Mouse (Mus musculus) embryonic facial prominence, embryonic 11.5 days (tissue): ENCODE measurements at regions not wholly inside any gene's neighbourhood (a gene's known extent, or its start where the extent isn't known, plus 50 kb on each side); places are given as distances from the start of the nearest gene placed in this dataset.

Experiments used
- ATAC-seq: fragments of 200-750 bp; cut with Nextera tagmentation; replicated peaks from 2 replicates; pipeline ENCODE4 v1.8.0; 2017; ENCODE audit warnings: low read depth; ENCODE audit not compliant: insufficient number of reproducible peaks, low FRiP score, low TSS enrichment
- DNase-seq: peaks from one replicate; pipeline ENCODE4 v3.0.0-alpha.2; 2015; ENCODE audit warnings: low spot score
- H3K27ac ChIP-seq: fragments of 300-500 bp; sonication (generic); replicated peaks from 2 replicates; pipeline ENCODE4 v1.5.1; 2014; ENCODE audit warnings: mild to moderate bottlenecking, low read depth, low read length, control low read depth
- H3K27me3 ChIP-seq: fragments of 300-500 bp; sonication (generic); 2 replicates; pipeline ENCODE4 v1.6.1; 2014; ENCODE audit warnings: mild to moderate bottlenecking, low read length, moderate library complexity, mixed read lengths; ENCODE audit not compliant: control insufficient read depth, insufficient read depth
- H3K36me3 ChIP-seq: fragments of 300-500 bp; sonication (generic); replicated peaks from 2 replicates; pipeline ENCODE4 v1.6.1; 2014; ENCODE audit warnings: low read depth, mild to moderate bottlenecking, low read length, moderate library complexity, mixed read lengths; ENCODE audit not compliant: control insufficient read depth, insufficient read depth
- H3K4me1 ChIP-seq: fragments of 300-500 bp; sonication (generic); 2 replicates; pipeline ENCODE4 v1.6.1; 2014; ENCODE audit warnings: low read length, mixed read lengths; ENCODE audit not compliant: control insufficient read depth, insufficient read depth
- H3K4me2 ChIP-seq: fragments of 300-500 bp; sonication (generic); 2 replicates; pipeline ENCODE4 v1.6.1; 2014; ENCODE audit warnings: low read depth, mild to moderate bottlenecking, control low read depth, low read length, moderate library complexity
- H3K4me3 ChIP-seq: fragments of 300-500 bp; sonication (generic); 2 replicates; pipeline ENCODE4 v1.5.1; 2014; ENCODE audit warnings: low read depth, low read length, control low read depth
- H3K9ac ChIP-seq: fragments of 300-500 bp; sonication (generic); replicated peaks from 2 replicates; pipeline ENCODE4 v1.6.1; 2014; ENCODE audit warnings: mild to moderate bottlenecking, control low read depth, low read length
- H3K9me3 ChIP-seq: fragments of 300-500 bp; sonication (generic); replicated peaks from 2 replicates; pipeline ENCODE4 v1.6.1; 2016; ENCODE audit warnings: mild to moderate bottlenecking, low read length, inconsistent platforms, mixed read lengths; ENCODE audit not compliant: control insufficient read depth
- WGBS: fragments of 180-500 bp; shearing (Covaris S2); extraction: QIAGEN DNeasy Blood & Tissue Kit; methylation state at CpG from one replicate; pipeline ENCODE4 v1.1.7; 2014; 5-methylcytosine and 5-hydroxymethylcytosine counted together

GRCm38 (mm10) chr6:41188910-41189309 is 113.2 kb upstream of the Try4 start:
- H3K27me3 ChIP-seq = no peaks in the 10 kb centered on the region
- H3K4me2 ChIP-seq = no peak overlapping the region
- no peak overlapping the region for H3K9ac ChIP-seq
- DNase-seq = no peak
- no peaks in the 10 kb centered on the region for H3K36me3 ChIP-seq
- no peak overlapping the region for H3K27ac ChIP-seq
- H3K4me3 ChIP-seq = no peak overlapping the region
- H3K9me3 ChIP-seq = no peaks in the 10 kb centered on the region
- no peaks in the 10 kb centered on the region for H3K4me1 ChIP-seq
- 75% methylated on average over 2 of the region's 2 CpGs for WGBS
- ATAC-seq = no peak

- no peak overlapping the region for H3K4me2 ChIP-seq
- H3K27me3 ChIP-seq = no peaks in the 10 kb centered on the region
- no peak for ATAC-seq
- no peaks in the 10 kb centered on the region for H3K36me3 ChIP-seq
- H3K4me1 ChIP-seq = no peaks in the 10 kb centered on the region
- no peak overlapping the region for H3K27ac ChIP-seq
- no peak for DNase-seq
- H3K9ac ChIP-seq = no peak overlapping the region
- no peak overlapping the region for H3K4me3 ChIP-seq
- no peaks in the 10 kb centered on the region for H3K9me3 ChIP-seq
- 73% methylated on average over 1 of the region's 1 CpGs for WGBS
Measured at GRCm38 (mm10) chr6:41187966-41188365, 114.1 kb upstream of the Try4 start.

DNA sequence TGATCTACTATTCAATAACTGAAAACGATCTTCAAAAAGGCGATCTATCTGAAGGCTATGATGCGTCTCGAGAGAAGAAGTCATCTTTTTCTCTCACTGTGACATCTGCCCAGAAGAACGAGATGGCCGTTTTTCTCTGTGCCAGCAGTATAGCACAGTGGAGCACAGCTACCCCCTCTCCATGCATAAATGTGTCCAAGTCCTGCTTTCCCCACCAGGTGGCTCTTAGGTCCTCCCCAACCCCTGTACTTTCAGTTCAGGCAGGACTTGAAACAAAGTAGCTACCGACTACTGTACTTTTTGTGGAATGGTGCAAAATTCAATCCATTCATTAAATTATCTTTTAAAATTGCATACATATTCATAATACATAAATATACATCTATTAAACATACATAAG is 123.2 kb upstream of the Try4 start:
- WGBS = 92% methylated on average over 7 of the region's 7 CpGs
- no peaks in the 10 kb centered on the region for H3K36me3 ChIP-seq
- DNase-seq = no peak

GRCm38 (mm10) chr6:41178019-41178418 is 124.0 kb upstream of the Try4 start:
- Histone ChIP-seq H3K27me3 (no peaks in the 10 kb centered on the region), H3K4me3 (no peak overlapping the region), H3K9me3 (no peaks in the 10 kb centered on the region), H3K36me3 (no peaks in the 10 kb centered on the region), H3K9ac (no peak overlapping the region), H3K4me2 (no peak overlapping the region), H3K4me1 (no peaks in the 10 kb centered on the region), H3K27ac (no peak overlapping the region)
- 82% methylated on average over 2 of the region's 2 CpGs for WGBS
- DNase-seq = no peak
- ATAC-seq = no peak

More for the DNA sequence above, 123.2 kb upstream of the Try4 start:
- Histone ChIP-seq H3K4me3 (no peak overlapping the region), H3K27ac (no peak overlapping the region), H3K4me2 (no peak overlapping the region), H3K4me1 (no peaks in the 10 kb centered on the region), H3K27me3 (no peaks in the 10 kb centered on the region), H3K9ac (no peak overlapping the region), H3K9me3 (no peaks in the 10 kb centered on the region)
- no peak for ATAC-seq

- no peaks in the 10 kb centered on the region for H3K36me3 ChIP-seq
- 89% methylated on average over 3 of the region's 3 CpGs for WGBS
- no peak for ATAC-seq
Measured at GRCm38 (mm10) chr6:41177152-41177551, 124.9 kb upstream of the Try4 start.

DNA sequence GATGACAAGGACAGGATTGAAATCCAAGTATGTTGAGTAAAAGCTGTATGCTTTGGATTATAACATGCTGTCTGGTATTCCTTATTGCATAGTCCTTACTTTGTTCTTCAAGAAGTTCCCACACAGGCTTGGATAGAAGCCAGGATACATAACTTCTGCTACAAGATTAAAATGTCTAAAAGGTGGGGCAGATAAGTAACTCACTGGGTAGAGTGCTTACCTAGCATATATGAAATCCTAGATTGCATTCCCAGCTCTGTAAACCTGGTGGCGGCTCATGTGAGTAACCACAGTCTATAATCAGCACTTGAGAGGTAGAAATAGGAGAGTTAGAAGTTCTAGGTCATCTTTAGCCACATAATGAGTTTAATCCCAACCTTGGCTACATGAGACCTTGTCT is 126.0 kb upstream of the Try4 start:
- Histone ChIP-seq H3K4me2 (no peak overlapping the region), H3K36me3 (no peaks in the 10 kb centered on the region), H3K27ac (no peak overlapping the region), H3K4me1 (no peaks in the 10 kb centered on the region), H3K9ac (no peak overlapping the region), H3K4me3 (no peak overlapping the region), H3K27me3 (no peaks in the 10 kb centered on the region), H3K9me3 (no peaks in the 10 kb centered on the region)
- DNase-seq (no peak), ATAC-seq (no peak)
- WGBS = 83% methylated on average over 1 of the region's 1 CpGs

More at GRCm38 (mm10) chr6:41177152-41177551, 124.9 kb upstream of the Try4 start:
- Histone ChIP-seq H3K27ac (no peak overlapping the region), H3K9me3 (no peaks in the 10 kb centered on the region), H3K4me3 (no peak overlapping the region), H3K4me2 (no peak overlapping the region), H3K9ac (no peak overlapping the region), H3K4me1 (no peaks in the 10 kb centered on the region), H3K27me3 (no peaks in the 10 kb centered on the region)
- no peak for DNase-seq

DNA sequence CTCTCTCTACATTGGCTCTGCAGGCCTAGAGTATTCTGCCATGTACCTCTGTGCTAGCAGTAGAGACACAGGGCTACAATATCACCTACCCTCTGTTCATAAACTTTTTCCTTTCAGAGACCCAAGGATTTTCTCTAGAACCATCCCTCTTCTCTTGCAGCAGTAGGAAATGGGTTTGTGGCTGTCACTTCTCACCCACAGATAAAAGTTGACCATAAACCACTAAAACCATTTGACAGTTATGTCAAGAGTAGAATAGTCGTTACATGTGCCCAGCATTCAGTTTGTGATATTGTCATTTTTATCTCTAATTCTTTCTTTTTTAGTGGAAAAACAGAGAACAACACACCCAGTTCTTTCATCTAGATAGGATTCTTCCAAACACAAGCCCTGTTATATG is 128.2 kb upstream of the 2210010C04Rik start:
- 64% methylated on average over 1 of the region's 1 CpGs for WGBS
- no peak for ATAC-seq
- H3K27me3 ChIP-seq = no peaks in the 10 kb centered on the region

GRCm38 (mm10) chr6:41161693-41162092 is 126.4 kb upstream of the 2210010C04Rik start:
- Histone ChIP-seq H3K9ac (no peak overlapping the region), H3K4me2 (no peak overlapping the region), H3K4me1 (no peaks in the 10 kb centered on the region), H3K4me3 (no peak overlapping the region), H3K36me3 (no peaks in the 10 kb centered on the region), H3K27ac (no peak overlapping the region), H3K9me3 (no peaks in the 10 kb centered on the region), H3K27me3 (no peaks in the 10 kb centered on the region)
- DNase-seq (no peak), ATAC-seq (no peak)
- WGBS = 78% methylated on average over 1 of the region's 1 CpGs

More for the DNA sequence above, 128.2 kb upstream of the 2210010C04Rik start:
- no peak for DNase-seq
- Histone ChIP-seq H3K4me1 (no peaks in the 10 kb centered on the region), H3K4me3 (no peak overlapping the region), H3K36me3 (no peaks in the 10 kb centered on the region), H3K27ac (no peak overlapping the region), H3K4me2 (no peak overlapping the region), H3K9me3 (no peaks in the 10 kb centered on the region), H3K9ac (no peak overlapping the region)
